Mouse (Mus musculus) C2C12 (cell line): Measurements from ENCODE around the gene Lgals3bp.
"Not testable (repeated sequence)": the region's sequence is repeated elsewhere in the genome, so short reads cannot be mapped to it uniquely, and the experiment has no call there.

Experiments used
- CTCF ChIP-seq: IDR thresholded peaks from one replicate; pipeline ENCODE4 v1.5.1; 2011; ENCODE audit not compliant: control insufficient read depth, insufficient read depth, insufficient read length
- MYOG ChIP-seq: IDR thresholded peaks from one replicate; pipeline ENCODE4 v1.6.1; 2011; ENCODE audit not compliant: control insufficient read depth, insufficient read length; ENCODE audit errors: extremely low read depth
- USF1 ChIP-seq: IDR thresholded peaks from one replicate; pipeline ENCODE4 v1.6.1; 2011; ENCODE audit warnings: low read depth, mild to moderate bottlenecking, control low read depth, moderate library complexity

- not testable (repeated sequence) for TF ChIP-seq CTCF, MYOG, USF1
These were observed 14.1 kb downstream of the Lgals3bp start for GRCm38 (mm10) chr11:118387816-118388215.
